Mouse (Mus musculus): ENCODE measurements at regions not wholly inside any gene's neighbourhood (a gene's known extent, or its start where the extent isn't known, plus 50 kb on each side); places are given as distances from the start of the nearest gene placed in this dataset.
A peak's percentile ranks its signal among the peaks of the same experiment; 100 is the strongest.

- ATAC-seq (replicated peaks; ENCODE audit: insufficient number of reproducible peaks, low FRiP score, low TSS enrichment): no peak
- Histone ChIP-seq H3K4me2 (no peak overlapping the region), H3K27me3 (ENCODE audit: control insufficient read depth, insufficient read depth, low read length) (no peaks in the 10 kb centered on the region), H3K4me1 (ENCODE audit: control insufficient read depth, insufficient read depth, low read length) (no peaks in the 10 kb centered on the region), H3K36me3 (ENCODE audit: control insufficient read depth, insufficient read depth, low read length) (no peaks in the 10 kb centered on the region), H3K27ac (ENCODE audit: low read depth, low read length) (no peak overlapping the region), H3K9ac (ENCODE audit: low read depth, low read length) (no peak overlapping the region), H3K4me3 (ENCODE audit: low read depth, low read length) (no peak overlapping the region), H3K9me3 (replicated peaks; ENCODE audit: control insufficient read depth, low read length) (no peaks in the 10 kb centered on the region)
Observed at GRCm38 (mm10) chr3:33915777-33916176, 71.7 kb upstream of the Ccdc39 start.

GRCm38 (mm10) chr3:33916318-33916717 is 72.2 kb upstream of the Ccdc39 start:
- no peak for ATAC-seq (replicated peaks; ENCODE audit: insufficient number of reproducible peaks, low FRiP score, low TSS enrichment)
- H3K36me3 ChIP-seq (ENCODE audit: control insufficient read depth, insufficient read depth, low read length): no peaks in the 10 kb centered on the region
- H3K4me2 ChIP-seq: no peak overlapping the region
- H3K4me3 ChIP-seq (ENCODE audit: low read depth, low read length): no peak overlapping the region
- H3K27me3 ChIP-seq (ENCODE audit: control insufficient read depth, insufficient read depth, low read length): no peaks in the 10 kb centered on the region
- no peaks in the 10 kb centered on the region for H3K9me3 ChIP-seq (replicated peaks; ENCODE audit: control insufficient read depth, low read length)
- no peak overlapping the region for H3K9ac ChIP-seq (ENCODE audit: low read depth, low read length)
- no peak overlapping the region for H3K27ac ChIP-seq (ENCODE audit: low read depth, low read length)
- H3K4me1 ChIP-seq (ENCODE audit: control insufficient read depth, insufficient read depth, low read length): no peaks in the 10 kb centered on the region
- 76% methylated on average over 10 of the region's 10 CpGs for WGBS (ENCODE audit: insufficient replicate concordance)

GRCm38 (mm10) chr3:33916818-33917217 is 72.7 kb upstream of the Ccdc39 start:
- Histone ChIP-seq H3K9me3 (replicated peaks; ENCODE audit: control insufficient read depth, low read length) (no peaks in the 10 kb centered on the region), H3K9ac (ENCODE audit: low read depth, low read length) (no peak overlapping the region), H3K27ac (ENCODE audit: low read depth, low read length) (no peak overlapping the region), H3K36me3 (ENCODE audit: control insufficient read depth, insufficient read depth, low read length) (no peaks in the 10 kb centered on the region), H3K4me3 (ENCODE audit: low read depth, low read length) (no peak overlapping the region), H3K4me1 (ENCODE audit: control insufficient read depth, insufficient read depth, low read length) (no peaks in the 10 kb centered on the region), H3K4me2 (no peak overlapping the region), H3K27me3 (ENCODE audit: control insufficient read depth, insufficient read depth, low read length) (no peaks in the 10 kb centered on the region)
- 79% methylated on average over 6 of the region's 6 CpGs for WGBS (ENCODE audit: insufficient replicate concordance)
- ATAC-seq (replicated peaks; ENCODE audit: insufficient number of reproducible peaks, low FRiP score, low TSS enrichment): no peak

GRCm38 (mm10) chr3:33918785-33919184 is 74.7 kb upstream of the Ccdc39 start:
- 8% methylated on average over 10 of the region's 10 CpGs for WGBS (ENCODE audit: insufficient replicate concordance)
- H3K27ac ChIP-seq (ENCODE audit: low read depth, low read length): no peak overlapping the region
- no peak overlapping the region for H3K9ac ChIP-seq (ENCODE audit: low read depth, low read length)
- no peak for ATAC-seq (replicated peaks; ENCODE audit: insufficient number of reproducible peaks, low FRiP score, low TSS enrichment)
- no peaks in the 10 kb centered on the region for H3K9me3 ChIP-seq (replicated peaks; ENCODE audit: control insufficient read depth, low read length)
- no peaks in the 10 kb centered on the region for H3K36me3 ChIP-seq (ENCODE audit: control insufficient read depth, insufficient read depth, low read length)
- H3K27me3 ChIP-seq (ENCODE audit: control insufficient read depth, insufficient read depth, low read length): no peaks in the 10 kb centered on the region
- H3K4me2 ChIP-seq: no peak overlapping the region
- H3K4me1 ChIP-seq (ENCODE audit: control insufficient read depth, insufficient read depth, low read length): no peaks in the 10 kb centered on the region
- no peak overlapping the region for H3K4me3 ChIP-seq (ENCODE audit: low read depth, low read length)

GRCm38 (mm10) chr3:33925072-33925471 is 81.0 kb upstream of the Ccdc39 start:
- ATAC-seq (replicated peaks; ENCODE audit: insufficient number of reproducible peaks, low FRiP score, low TSS enrichment): no peak
- no peak overlapping the region for H3K27ac ChIP-seq (ENCODE audit: low read depth, low read length)
- no peaks in the 10 kb centered on the region for H3K4me1 ChIP-seq (ENCODE audit: control insufficient read depth, insufficient read depth, low read length)
- no peak overlapping the region for H3K4me3 ChIP-seq (ENCODE audit: low read depth, low read length)
- no peaks in the 10 kb centered on the region for H3K36me3 ChIP-seq (ENCODE audit: control insufficient read depth, insufficient read depth, low read length)
- WGBS (ENCODE audit: insufficient replicate concordance): 78% methylated on average over 4 of the region's 4 CpGs
- H3K27me3 ChIP-seq (ENCODE audit: control insufficient read depth, insufficient read depth, low read length): no peaks in the 10 kb centered on the region
- H3K9ac ChIP-seq (ENCODE audit: low read depth, low read length): no peak overlapping the region
- no peak overlapping the region for H3K4me2 ChIP-seq
- H3K9me3 ChIP-seq (replicated peaks; ENCODE audit: control insufficient read depth, low read length): no peaks in the 10 kb centered on the region

GRCm38 (mm10) chr3:33955064-33955463 is 64.7 kb upstream of the Fxr1 start:
- no peak overlapping the region for H3K27ac ChIP-seq (ENCODE audit: low read depth, low read length)
- no peak for ATAC-seq (replicated peaks; ENCODE audit: insufficient number of reproducible peaks, low FRiP score, low TSS enrichment)
- no peaks in the 10 kb centered on the region for H3K36me3 ChIP-seq (ENCODE audit: control insufficient read depth, insufficient read depth, low read length)
- H3K4me1 ChIP-seq (ENCODE audit: control insufficient read depth, insufficient read depth, low read length): 0 out of 2 replicates have a peak, but pooled peaks cover 5% of the 10 kb centered on the region
- WGBS (ENCODE audit: insufficient replicate concordance): 3% methylated on average over 6 of the region's 6 CpGs
- no peak overlapping the region for H3K9ac ChIP-seq (ENCODE audit: low read depth, low read length)
- peak overlapping the region; percentile 22; the same call in 1 of the 2 replicates for H3K4me2 ChIP-seq
- H3K9me3 ChIP-seq (replicated peaks; ENCODE audit: control insufficient read depth, low read length): no peaks in the 10 kb centered on the region
- no peak overlapping the region for H3K4me3 ChIP-seq (ENCODE audit: low read depth, low read length)
- peaks cover 11% of the 10 kb centered on the region; the same call in 1 of the 2 replicates for H3K27me3 ChIP-seq (ENCODE audit: control insufficient read depth, insufficient read depth, low read length)

GRCm38 (mm10) chr3:33955854-33956624 is 63.7 kb upstream of the Fxr1 start:
- Histone ChIP-seq H3K4me1 (ENCODE audit: control insufficient read depth, insufficient read depth, low read length) (0 out of 2 replicates have a peak, but pooled peaks cover 5% of the 10 kb centered on the region), H3K4me2 (peak overlapping the region; percentile 61), H3K4me3 (ENCODE audit: low read depth, low read length) (peak overlapping the region; percentile 26; the same call in 1 of the 2 replicates), H3K9me3 (replicated peaks; ENCODE audit: control insufficient read depth, low read length) (no peaks in the 10 kb centered on the region), H3K36me3 (ENCODE audit: control insufficient read depth, insufficient read depth, low read length) (no peaks in the 10 kb centered on the region), H3K27me3 (ENCODE audit: control insufficient read depth, insufficient read depth, low read length) (peaks cover 11% of the 10 kb centered on the region; the same call in 1 of the 2 replicates), H3K9ac (ENCODE audit: low read depth, low read length) (no peak overlapping the region), H3K27ac (ENCODE audit: low read depth, low read length) (no peak overlapping the region)
- 2% methylated on average over 19 of the region's 19 CpGs for WGBS (ENCODE audit: insufficient replicate concordance)
- ATAC-seq (replicated peaks; ENCODE audit: insufficient number of reproducible peaks, low FRiP score, low TSS enrichment): no peak

- peaks cover 11% of the 10 kb centered on the region; the same call in 1 of the 2 replicates for H3K27me3 ChIP-seq (ENCODE audit: control insufficient read depth, insufficient read depth, low read length)
- H3K36me3 ChIP-seq (ENCODE audit: control insufficient read depth, insufficient read depth, low read length): no peaks in the 10 kb centered on the region
- no peak overlapping the region for H3K4me2 ChIP-seq
- H3K9me3 ChIP-seq (replicated peaks; ENCODE audit: control insufficient read depth, low read length): no peaks in the 10 kb centered on the region
- ATAC-seq (replicated peaks; ENCODE audit: insufficient number of reproducible peaks, low FRiP score, low TSS enrichment): no peak
- H3K9ac ChIP-seq (ENCODE audit: low read depth, low read length): no peak overlapping the region
- 0 out of 2 replicates have a peak, but pooled peaks cover 5% of the 10 kb centered on the region for H3K4me1 ChIP-seq (ENCODE audit: control insufficient read depth, insufficient read depth, low read length)
- WGBS (ENCODE audit: insufficient replicate concordance): 45% methylated on average over 3 of the region's 3 CpGs
- H3K27ac ChIP-seq (ENCODE audit: low read depth, low read length): no peak overlapping the region
- H3K4me3 ChIP-seq (ENCODE audit: low read depth, low read length): no peak overlapping the region
Observed at GRCm38 (mm10) chr3:33956625-33957023, 63.1 kb upstream of the Fxr1 start.

GRCm38 (mm10) chr3:33957676-33958075 is 62.1 kb upstream of the Fxr1 start:
- peaks cover 11% of the 10 kb centered on the region; the same call in 1 of the 2 replicates for H3K27me3 ChIP-seq (ENCODE audit: control insufficient read depth, insufficient read depth, low read length)
- no peak overlapping the region for H3K9ac ChIP-seq (ENCODE audit: low read depth, low read length)
- WGBS (ENCODE audit: insufficient replicate concordance): 73% methylated on average over 10 of the region's 10 CpGs
- H3K9me3 ChIP-seq (replicated peaks; ENCODE audit: control insufficient read depth, low read length): no peaks in the 10 kb centered on the region
- H3K36me3 ChIP-seq (ENCODE audit: control insufficient read depth, insufficient read depth, low read length): no peaks in the 10 kb centered on the region
- ATAC-seq (replicated peaks; ENCODE audit: insufficient number of reproducible peaks, low FRiP score, low TSS enrichment): no peak
- no peak overlapping the region for H3K27ac ChIP-seq (ENCODE audit: low read depth, low read length)
- no peak overlapping the region for H3K4me3 ChIP-seq (ENCODE audit: low read depth, low read length)
- 0 out of 2 replicates have a peak, but pooled peaks cover 5% of the 10 kb centered on the region for H3K4me1 ChIP-seq (ENCODE audit: control insufficient read depth, insufficient read depth, low read length)
- H3K4me2 ChIP-seq: no peak overlapping the region
